Mouse (Mus musculus) cerebellum, postnatal 14 days (tissue): Measurements from ENCODE around the gene 2510039O18Rik.

Experiments
- DNase-seq, 2 experiments: peaks; one replicate each; pipeline ENCODE4 v3.0.0; 2021; ENCODE audit warnings: mixed read lengths in 2 of 2

The 2510039O18Rik gene

GRCm38 (mm10) chr4:147937486-147937885 is 3.2 kb upstream of the 2510039O18Rik start:
- DNase-seq, result no peak

GRCm38 (mm10) chr4:147938148-147939096 is 2.3 kb upstream of the 2510039O18Rik start:
- DNase-seq, result no peak

GRCm38 (mm10) chr4:147940111-147940510 is 584 bp upstream of the 2510039O18Rik start:
- peak; percentile 37 to 41 for DNase-seq

GRCm38 (mm10) chr4:147941045-147942020 is 638 bp downstream of the 2510039O18Rik start:
- DNase-seq, result peak in 1 of 2 experiments; percentile 33

GRCm38 (mm10) chr4:147943005-147943404 is 2.3 kb downstream of the 2510039O18Rik start:
- no peak for DNase-seq

GRCm38 (mm10) chr4:147947511-147947910 is 6.8 kb downstream of the 2510039O18Rik start:
- peak in 1 of 2 experiments; percentile 24 for DNase-seq

GRCm38 (mm10) chr4:147953590-147953989 is 12.9 kb downstream of the 2510039O18Rik start:
- DNase-seq, result peak; percentile 66 to 74

- no peak for DNase-seq
These were observed 16.4 kb downstream of the 2510039O18Rik start for GRCm38 (mm10) chr4:147957141-147957540.

- peak; percentile 78 to 88 for DNase-seq
These were observed 19.5 kb downstream of the 2510039O18Rik start for GRCm38 (mm10) chr4:147959881-147960831.

GRCm38 (mm10) chr4:147962781-147963180 is 22.1 kb downstream of the 2510039O18Rik start:
- DNase-seq, result no peak

- no peak for DNase-seq
These were observed 22.9 kb downstream of the 2510039O18Rik start for GRCm38 (mm10) chr4:147963623-147964022.

- no peak for DNase-seq
These were observed 25.0 kb downstream of the 2510039O18Rik start for GRCm38 (mm10) chr4:147965712-147966111.

- peak; percentile 44 to 48 for DNase-seq
These were observed 28.1 kb downstream of the 2510039O18Rik start for GRCm38 (mm10) chr4:147968816-147969215.

- DNase-seq, result no peak
These were observed 28.6 kb downstream of the 2510039O18Rik start for GRCm38 (mm10) chr4:147969337-147969736.

GRCm38 (mm10) chr4:147976237-147976636 is 35.5 kb downstream of the 2510039O18Rik start:
- no peak for DNase-seq

GRCm38 (mm10) chr4:147977726-147978125 is 37.0 kb downstream of the 2510039O18Rik start:
- no peak for DNase-seq

GRCm38 (mm10) chr4:147978391-147978790 is 37.7 kb downstream of the 2510039O18Rik start:
- DNase-seq, result no peak

- peak; percentile 24 to 48 for DNase-seq
These were observed 38.8 kb downstream of the 2510039O18Rik start for GRCm38 (mm10) chr4:147979441-147979860.

GRCm38 (mm10) chr4:147985205-147986132 is 44.8 kb downstream of the 2510039O18Rik start, which contains the start of gene Nppb:
Gene Nppb (plus strand): TSS chr4:147985788.
- no peak for DNase-seq

GRCm38 (mm10) chr4:147993571-147994095 is 52.9 kb downstream of the 2510039O18Rik start:
- no peak for DNase-seq
